21 mouse cellular contexts compared by ENCODE assay signal in genomic region chr5:63534197-63534596, GRCm38 (mm10).
DNase-seq lines count a peak whose midpoint lies in the region; ATAC-seq lines count a peak whose summit lies in the region.
"Had no signal": no experiment of that assay in that cellular context is flagged by ENCODE, and none has a peak within 500 bp of the region (broad histone marks: within the 10 kb centered on the region; RNA-seq: fewer than 3 reads in every experiment).

No protein-coding gene starts in this region.

- DNase-seq in forebrain, embryonic 11.5 days (ENCODE audit: low spot score) = no peak
- peak; percentile 29 for DNase-seq in hindbrain, embryonic 14.5 days (ENCODE audit: low spot score)
- DNase-seq in embryo, embryonic 11 days = peak; percentile 31
- DNase-seq in neural tube, embryonic 11.5 days (ENCODE audit: low spot score) = peak; percentile 15
- no peak for DNase-seq in adrenal gland, adult (ENCODE audit: inconsistent age in 2 of 2, low spot score in 1 of 2)
- DNase-seq in adrenal gland, postnatal 4 days (ENCODE audit: low spot score in 2 of 2) = no peak
- DNase-seq: adrenal gland, adult 2 months; cerebellum, adult 2 months; cerebellum, postnatal 25 days; kidney, adult 9 months; kidney, postnatal 14 days; layer of hippocampus, postnatal 36 days; lung, postnatal 4 days; right cerebral cortex, postnatal 14 days; thymus, adult 2 months had no signal

- H3K9me3 ChIP-seq in forebrain, embryonic 11.5 days (ENCODE audit: control insufficient read depth, low read length) = no peaks in the 10 kb centered on the region
- no peaks in the 10 kb centered on the region for H3K9me3 ChIP-seq in forebrain, embryonic 16.5 days (ENCODE audit: control insufficient read depth, low read length)
- H3K9me3 ChIP-seq in hindbrain, embryonic 14.5 days (ENCODE audit: control insufficient read depth, low read length) = no peaks in the 10 kb centered on the region
- H3K9me3 ChIP-seq in hindbrain, embryonic 12.5 days (replicated peaks) = no peaks in the 10 kb centered on the region
- no peaks in the 10 kb centered on the region for H3K9me3 ChIP-seq in neural tube, embryonic 11.5 days (ENCODE audit: control insufficient read depth, low read length)
- H3K9me3 ChIP-seq: heart, embryonic 10.5 days had no signal

- H3K9ac ChIP-seq in forebrain, embryonic 11.5 days (ENCODE audit: low read length) = no peak overlapping the region
- no peak overlapping the region for H3K9ac ChIP-seq in forebrain, embryonic 16.5 days (replicated peaks; ENCODE audit: low read depth, low read length)
- H3K9ac ChIP-seq in hindbrain, embryonic 14.5 days = no peak overlapping the region
- no peak overlapping the region for H3K9ac ChIP-seq in hindbrain, embryonic 12.5 days
- no peak overlapping the region for H3K9ac ChIP-seq in neural tube, embryonic 11.5 days (ENCODE audit: low read length)

- no peaks in the 10 kb centered on the region for H3K27me3 ChIP-seq in forebrain, embryonic 11.5 days (ENCODE audit: control insufficient read depth, insufficient read depth, low read length)
- H3K27me3 ChIP-seq in forebrain, embryonic 16.5 days (replicated peaks; ENCODE audit: control insufficient read depth, insufficient read depth, low read length) = no peaks in the 10 kb centered on the region
- H3K27me3 ChIP-seq in hindbrain, embryonic 14.5 days (ENCODE audit: control insufficient read depth, insufficient read depth, low read length) = no peaks in the 10 kb centered on the region
- no peaks in the 10 kb centered on the region for H3K27me3 ChIP-seq in hindbrain, embryonic 12.5 days
- H3K27me3 ChIP-seq in neural tube, embryonic 11.5 days (ENCODE audit: control insufficient read depth, insufficient read depth, low read length) = no peaks in the 10 kb centered on the region

- no peak overlapping the region for H3K27ac ChIP-seq in forebrain, embryonic 11.5 days (ENCODE audit: low read depth, low read length)
- no peak overlapping the region for H3K27ac ChIP-seq in forebrain, embryonic 16.5 days (ENCODE audit: low read length)
- no peak overlapping the region for H3K27ac ChIP-seq in hindbrain, embryonic 14.5 days
- H3K27ac ChIP-seq in hindbrain, embryonic 12.5 days = no peak overlapping the region
- no peak overlapping the region for H3K27ac ChIP-seq in neural tube, embryonic 11.5 days (ENCODE audit: low read depth, low read length)
- H3K27ac ChIP-seq: heart, embryonic 10.5 days; layer of hippocampus, adult 2 months; stomach, postnatal 0 days had no signal

- WGBS in forebrain, embryonic 11.5 days = 66% methylated on average over 7 of the region's 7 CpGs
- 57% methylated on average over 7 of the region's 7 CpGs for WGBS in forebrain, embryonic 16.5 days
- WGBS in hindbrain, embryonic 14.5 days = 30% methylated on average over 7 of the region's 7 CpGs
- WGBS in hindbrain, embryonic 12.5 days = 32% methylated on average over 7 of the region's 7 CpGs
- WGBS in neural tube, embryonic 11.5 days = 35% methylated on average over 7 of the region's 7 CpGs

- H3K4me3 ChIP-seq in forebrain, embryonic 11.5 days (ENCODE audit: low read depth, low read length) = no peak overlapping the region
- no peak overlapping the region for H3K4me3 ChIP-seq in forebrain, embryonic 16.5 days (replicated peaks; ENCODE audit: low read length)
- no peak overlapping the region for H3K4me3 ChIP-seq in hindbrain, embryonic 14.5 days (replicated peaks; ENCODE audit: low read length)
- no peak overlapping the region for H3K4me3 ChIP-seq in hindbrain, embryonic 12.5 days
- H3K4me3 ChIP-seq in neural tube, embryonic 11.5 days (ENCODE audit: low read depth, low read length) = no peak overlapping the region
- H3K4me3 ChIP-seq: heart, embryonic 10.5 days; layer of hippocampus, adult 2 months had no signal

- H3K4me1 ChIP-seq in forebrain, embryonic 11.5 days (replicated peaks; ENCODE audit: control insufficient read depth, insufficient read depth, low read length) = no peaks in the 10 kb centered on the region
- H3K4me1 ChIP-seq in forebrain, embryonic 16.5 days (replicated peaks; ENCODE audit: control insufficient read depth, insufficient read depth, low read length) = no peaks in the 10 kb centered on the region
- no peaks in the 10 kb centered on the region for H3K4me1 ChIP-seq in hindbrain, embryonic 14.5 days (replicated peaks; ENCODE audit: control insufficient read depth, insufficient read depth, low read length)
- no peaks in the 10 kb centered on the region for H3K4me1 ChIP-seq in hindbrain, embryonic 12.5 days
- H3K4me1 ChIP-seq in neural tube, embryonic 11.5 days (ENCODE audit: control insufficient read depth, insufficient read depth, low read length) = no peaks in the 10 kb centered on the region
- H3K4me1 ChIP-seq: heart, embryonic 10.5 days had no signal

- no peak overlapping the region for H3K4me2 ChIP-seq in forebrain, embryonic 11.5 days (ENCODE audit: low read depth, low read length, severe bottlenecking)
- no peak overlapping the region for H3K4me2 ChIP-seq in forebrain, embryonic 16.5 days (ENCODE audit: low read length)
- no peak overlapping the region for H3K4me2 ChIP-seq in hindbrain, embryonic 14.5 days (replicated peaks)
- H3K4me2 ChIP-seq in hindbrain, embryonic 12.5 days (replicated peaks) = no peak overlapping the region
- H3K4me2 ChIP-seq in neural tube, embryonic 11.5 days (ENCODE audit: low read depth) = no peak overlapping the region

- ATAC-seq in forebrain, embryonic 11.5 days (replicated peaks; ENCODE audit: low FRiP score) = 0 out of 2 replicates have a peak, but pooled peaks have one; percentile 42
- no peak for ATAC-seq in forebrain, embryonic 16.5 days
- ATAC-seq in hindbrain, embryonic 14.5 days (ENCODE audit: low FRiP score) = no peak
- ATAC-seq in hindbrain, embryonic 12.5 days (ENCODE audit: low FRiP score) = no peak
- peak; percentile 50; the same call in 1 of the 2 replicates for ATAC-seq in neural tube, embryonic 11.5 days (ENCODE audit: insufficient read depth, low FRiP score, low TSS enrichment)
- ATAC-seq: intestine, embryonic 16.5 days had no signal

- no peaks in the 10 kb centered on the region for H3K36me3 ChIP-seq in forebrain, embryonic 11.5 days (ENCODE audit: control insufficient read depth, insufficient read depth, low read length)
- no peaks in the 10 kb centered on the region for H3K36me3 ChIP-seq in forebrain, embryonic 16.5 days (ENCODE audit: control insufficient read depth, insufficient read depth)
- no peaks in the 10 kb centered on the region for H3K36me3 ChIP-seq in hindbrain, embryonic 14.5 days (replicated peaks; ENCODE audit: control insufficient read depth, insufficient read depth)
- no peaks in the 10 kb centered on the region for H3K36me3 ChIP-seq in hindbrain, embryonic 12.5 days
- H3K36me3 ChIP-seq in neural tube, embryonic 11.5 days (ENCODE audit: control insufficient read depth, insufficient read depth, low read length) = no peaks in the 10 kb centered on the region
- H3K36me3 ChIP-seq: heart, embryonic 10.5 days had no signal

Comparison
In these comparisons a context has a peak if more than half of its experiments do, and no peak if none do; other contexts are left out.
1. ATAC-seq: peak in forebrain, embryonic 11.5 days (single experiment) and neural tube, embryonic 11.5 days (single experiment); none in forebrain, embryonic 16.5 days (single experiment), hindbrain, embryonic 14.5 days (single experiment) and hindbrain, embryonic 12.5 days (single experiment).
2. DNase-seq: peak in hindbrain, embryonic 14.5 days (single experiment), embryo, embryonic 11 days (single experiment) and neural tube, embryonic 11.5 days (single experiment); none in forebrain, embryonic 11.5 days (single experiment), adrenal gland, adult (0 of 2) and adrenal gland, postnatal 4 days (0 of 2).